Mouse (Mus musculus): ENCODE data around the gene Ptx4.

Gene Ptx4

DNA sequence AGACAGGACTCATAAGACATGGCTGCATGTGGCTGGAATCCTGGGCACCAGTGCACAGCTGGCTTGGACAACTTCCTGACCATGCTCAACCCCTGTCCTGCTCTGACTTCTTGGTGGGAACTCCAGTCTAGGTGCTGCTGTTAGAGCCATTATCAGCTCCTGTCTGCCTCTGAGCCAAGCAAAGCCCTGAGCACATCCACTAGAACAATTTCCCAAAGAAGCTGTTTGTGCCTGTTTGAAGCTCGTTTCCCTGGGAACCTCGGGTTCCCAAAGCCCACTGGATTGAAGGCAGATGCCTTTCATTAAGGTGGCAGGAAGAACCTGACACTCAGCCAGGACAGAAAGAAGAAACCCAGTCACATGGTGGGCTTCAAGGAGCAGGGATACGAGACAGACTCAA, at the start of gene Ptx4:
Gene Ptx4, plus strand, starts transcription at position 355 of the 400 bp plus-strand sequence.
- no peak for DNase-seq (ENCODE audit: low spot score)

DNA sequence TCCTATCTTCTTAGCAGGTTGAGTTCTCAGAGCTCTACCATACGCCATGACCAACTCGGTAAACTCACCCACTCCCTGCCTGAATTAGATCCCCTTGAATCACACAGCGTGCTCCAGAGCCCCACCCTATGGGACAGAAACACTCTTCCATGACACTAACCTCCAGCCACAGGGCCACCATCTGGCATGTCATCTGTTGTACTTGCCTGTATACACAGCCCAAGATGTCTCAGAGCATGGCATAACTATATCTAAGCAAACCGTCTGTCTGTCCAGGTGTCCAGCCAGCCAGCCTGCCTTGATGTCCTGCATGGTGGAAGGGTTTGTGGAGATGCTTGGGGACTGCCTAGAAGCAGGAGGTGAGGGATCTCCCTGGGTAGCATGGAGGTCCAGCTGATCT, 43.7 kb upstream of the Ptx4 start:
- DNase-seq (ENCODE audit: low spot score): no peak

GRCm38 (mm10) chr17:25077771-25078372, 42.7 kb upstream of the Ptx4 start:
- DNase-seq (ENCODE audit: low spot score): no peak

DNA sequence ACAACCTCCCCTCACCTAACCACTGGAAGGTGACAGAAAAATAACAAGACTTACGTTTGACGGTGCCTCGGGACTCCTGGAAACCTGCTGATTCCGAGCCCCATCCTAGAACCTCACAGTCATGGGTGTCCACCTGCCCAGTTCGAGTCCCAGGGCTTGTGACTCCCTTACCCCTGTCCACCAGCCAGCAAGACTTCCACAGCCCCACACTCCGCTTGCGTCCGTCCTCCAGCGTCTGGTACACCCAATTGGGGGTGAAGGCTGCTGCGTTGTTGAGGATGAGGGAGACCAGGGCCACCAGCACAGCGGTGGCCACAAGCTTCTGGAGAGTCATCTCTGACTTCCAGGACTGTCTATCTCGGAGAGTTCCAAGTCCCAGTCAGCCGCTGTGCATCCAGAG, 40.4 kb upstream of the Ptx4 start:
- no peak for DNase-seq (ENCODE audit: low spot score)

DNA sequence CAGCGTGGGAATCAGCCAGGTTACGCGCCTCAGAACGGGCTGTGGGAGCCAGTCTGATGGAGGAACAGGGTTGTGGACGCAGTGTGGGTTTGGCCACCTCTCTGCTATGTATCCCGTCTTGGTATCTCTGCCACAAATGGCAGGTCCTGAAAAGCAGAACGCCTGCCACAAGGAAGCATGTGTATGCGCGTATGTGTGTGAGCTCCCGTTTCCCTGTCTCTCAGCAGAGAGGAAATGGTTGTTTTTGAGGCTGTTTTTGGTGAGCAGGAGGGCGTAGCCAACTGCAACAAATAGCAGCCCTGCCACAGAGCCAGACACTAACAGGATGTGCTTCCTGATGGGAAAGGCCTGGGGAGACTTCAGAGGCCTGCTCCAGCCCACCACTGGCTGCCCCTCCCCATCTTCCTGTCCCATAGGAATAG, 39.6 kb upstream of the Ptx4 start:
- no peak for DNase-seq (ENCODE audit: low spot score)

DNA sequence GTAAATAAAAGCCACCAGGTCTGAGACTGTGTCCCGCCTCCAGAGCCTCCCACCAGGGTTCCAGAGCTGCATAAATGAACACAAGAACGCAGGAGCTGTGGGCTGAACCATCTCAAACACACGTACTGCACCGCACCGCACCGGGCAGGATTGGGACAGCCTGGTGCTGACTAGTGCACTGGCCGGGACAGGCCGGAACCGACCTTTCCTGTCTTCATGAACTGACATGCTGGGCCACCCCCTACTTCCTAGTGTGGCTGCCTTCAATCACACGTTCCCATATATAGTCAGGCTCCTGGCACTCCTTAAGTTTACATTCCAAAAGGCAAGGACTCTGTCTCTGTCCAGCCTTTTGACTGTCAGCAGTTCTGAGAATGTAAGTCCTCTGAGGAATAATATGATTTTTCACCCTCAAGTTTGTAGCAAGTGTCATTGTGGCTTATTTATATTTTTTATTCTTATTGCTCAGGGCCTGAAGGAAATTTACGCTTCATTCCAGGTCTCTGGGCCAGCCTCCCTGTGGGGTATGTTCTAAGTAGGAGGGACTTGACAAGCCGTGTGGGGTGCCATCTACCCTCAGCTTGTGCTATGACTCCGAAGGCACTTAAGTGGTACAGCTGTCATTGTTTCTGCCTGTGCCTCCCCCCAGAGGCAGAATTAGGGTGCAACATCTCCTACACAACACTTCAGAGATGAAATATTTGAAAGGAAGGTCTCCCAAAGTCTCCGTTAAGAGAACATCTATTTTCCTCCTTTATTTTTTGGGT, 38.3 kb upstream of the Ptx4 start:
- DNase-seq (ENCODE audit: low spot score): no peak

DNA sequence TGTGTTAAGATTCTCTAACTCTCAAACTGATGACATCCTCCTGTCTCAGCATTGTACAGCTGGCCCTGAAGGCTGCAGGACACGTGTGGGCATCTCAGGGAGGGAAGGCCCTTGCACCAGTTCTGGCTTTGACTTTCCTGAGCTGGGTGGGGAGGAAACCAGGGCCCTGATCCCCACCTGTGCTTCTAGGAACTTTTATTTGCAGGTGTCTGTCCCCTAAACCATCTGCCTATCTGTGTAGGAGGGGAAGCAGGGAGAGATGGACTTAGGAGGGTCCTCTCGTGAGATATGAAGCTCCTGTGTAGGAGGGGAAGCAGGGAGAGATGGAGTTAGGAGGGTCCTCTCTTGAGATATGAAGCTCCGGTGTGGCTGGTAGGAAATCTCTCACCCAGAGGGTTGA, 37.7 kb upstream of the Ptx4 start:
- no peak for DNase-seq (ENCODE audit: low spot score)

GRCm38 (mm10) chr17:25083444-25083931, 37.1 kb upstream of the Ptx4 start, which contains the start of gene Tmem204:
Gene Tmem204 (minus strand): TSS chr17:25083591.
- DNase-seq (ENCODE audit: low spot score): peak; percentile 60

- DNase-seq (ENCODE audit: low spot score): no peak
These were observed 35.6 kb upstream of the Ptx4 start for GRCm38 (mm10) chr17:25084835-25085385.

DNA sequence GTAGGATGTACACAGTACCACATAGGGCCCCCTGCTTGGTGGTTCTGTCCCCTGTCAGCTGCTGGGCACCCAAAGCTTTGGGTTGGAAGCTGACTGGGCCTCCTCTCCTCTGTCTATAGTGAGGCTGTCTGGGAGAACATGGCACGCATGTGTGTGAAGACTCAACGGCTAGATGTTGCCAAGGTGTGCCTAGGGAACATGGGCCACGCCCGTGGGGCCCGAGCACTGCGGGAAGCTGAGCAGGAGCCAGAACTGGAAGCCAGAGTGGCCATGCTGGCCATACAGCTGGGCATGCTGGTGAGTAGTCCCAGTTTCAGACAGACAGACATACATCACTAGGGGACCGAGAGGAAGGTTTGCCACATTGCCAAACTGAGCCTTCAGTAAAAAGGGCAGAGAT, 33.8 kb upstream of the Ptx4 start:
- DNase-seq (ENCODE audit: low spot score): no peak

DNA sequence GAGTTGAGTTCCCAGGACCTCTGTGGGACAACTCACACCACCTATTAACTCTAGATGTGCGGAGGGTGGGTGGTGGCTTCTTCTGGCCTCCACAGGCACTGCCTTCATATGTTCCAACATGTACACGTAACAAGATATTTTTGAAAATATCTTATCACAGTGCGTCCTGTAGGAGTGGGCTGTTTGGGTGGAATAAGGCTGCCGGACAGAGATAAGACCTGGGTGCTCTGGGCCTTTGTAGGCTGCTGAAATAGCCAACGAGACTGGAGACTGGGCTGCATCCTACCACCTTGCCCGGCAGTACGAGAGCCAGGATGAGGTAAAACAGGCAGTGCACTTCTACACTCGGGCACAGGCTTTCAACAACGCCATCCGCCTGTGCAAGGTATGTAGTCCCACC, 31.4 kb upstream of the Ptx4 start:
- no peak for DNase-seq (ENCODE audit: low spot score)

- no peak for DNase-seq (ENCODE audit: low spot score)
These were observed 30.1 kb upstream of the Ptx4 start for GRCm38 (mm10) chr17:25090450-25090849.

DNA sequence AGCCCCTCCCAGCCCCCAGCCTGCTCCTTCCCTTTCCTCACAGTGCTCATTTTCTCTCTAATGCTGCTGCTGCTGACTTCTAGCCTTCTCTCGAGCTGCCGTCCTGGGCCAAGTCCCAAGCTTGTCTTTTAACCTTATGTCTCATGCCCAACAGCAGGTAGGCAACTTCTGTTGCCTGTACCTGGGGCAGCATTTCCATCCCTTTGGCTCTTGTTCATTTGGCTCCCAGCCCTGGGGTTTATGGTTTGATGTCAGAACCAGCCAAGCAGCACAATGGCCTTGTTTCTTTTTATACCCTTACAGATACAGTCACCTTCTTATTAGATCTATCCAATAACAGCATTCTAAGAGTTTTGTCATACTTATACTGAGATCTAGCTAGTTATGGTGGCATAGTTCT, 24.3 kb upstream of the Ptx4 start:
- no peak for DNase-seq (ENCODE audit: low spot score)

DNA sequence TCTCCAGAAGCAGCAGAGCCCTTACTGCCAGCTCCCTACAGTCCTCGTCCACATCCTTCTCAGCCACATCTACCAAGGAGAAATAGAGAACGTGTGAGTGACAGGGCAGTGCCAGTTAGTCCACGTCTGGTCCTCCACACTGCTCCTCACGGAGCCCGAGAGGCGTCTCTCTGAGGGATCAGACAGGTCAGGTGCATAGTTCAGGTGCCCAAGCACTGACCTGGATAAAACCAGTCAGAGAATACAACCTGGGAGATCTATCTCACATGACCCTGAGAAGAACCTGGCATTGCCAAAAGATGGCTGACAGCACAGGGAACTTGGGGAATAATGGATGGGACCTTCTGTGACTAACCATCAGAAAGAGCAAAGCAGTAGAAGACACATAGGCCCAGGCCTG, 20.5 kb upstream of the Ptx4 start:
- no peak for DNase-seq (ENCODE audit: low spot score)

DNA sequence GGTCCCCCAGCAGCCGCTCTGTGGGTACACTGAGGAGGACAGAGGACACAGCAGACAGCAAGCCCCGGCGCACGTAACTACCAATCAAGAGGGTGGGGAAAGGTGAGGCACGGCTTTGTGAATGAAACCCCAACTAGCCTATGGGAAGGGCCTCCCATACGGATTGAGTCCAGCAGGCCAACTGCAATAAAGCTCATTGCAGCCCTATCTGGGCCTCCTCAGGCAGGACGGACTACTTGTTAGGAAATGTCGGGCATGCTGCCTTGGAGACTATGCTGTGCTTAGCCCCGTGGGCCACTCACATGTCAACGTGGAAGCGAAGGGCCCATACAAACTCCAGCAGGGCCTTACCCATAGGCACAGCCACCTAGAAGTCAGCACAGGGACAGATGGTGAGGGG, 19.2 kb upstream of the Ptx4 start:
- DNase-seq (ENCODE audit: low spot score): no peak

GRCm38 (mm10) chr17:25107786-25108185, 12.8 kb upstream of the Ptx4 start:
- DNase-seq (ENCODE audit: low spot score): no peak

DNA sequence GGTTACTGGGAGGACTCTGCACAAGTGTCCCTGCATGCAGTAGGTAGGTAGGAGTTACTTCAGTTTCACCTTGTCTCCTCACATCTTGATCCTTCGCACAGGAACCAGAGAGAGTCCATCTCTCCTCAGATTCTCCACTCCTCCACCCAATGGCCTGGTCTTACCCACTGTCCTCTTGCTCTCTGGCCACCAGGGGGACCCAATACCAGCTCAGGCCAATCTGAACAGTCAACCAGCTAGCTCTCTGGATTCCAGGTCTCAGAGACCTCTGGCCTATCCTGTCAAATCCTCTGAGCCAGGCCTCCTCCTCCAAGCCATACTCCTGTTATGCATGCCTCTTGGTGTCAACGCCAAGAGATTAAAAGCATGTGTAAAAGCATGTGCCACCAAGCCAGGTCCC, 11.0 kb upstream of the Ptx4 start:
- DNase-seq (ENCODE audit: low spot score): peak; percentile 25

DNA sequence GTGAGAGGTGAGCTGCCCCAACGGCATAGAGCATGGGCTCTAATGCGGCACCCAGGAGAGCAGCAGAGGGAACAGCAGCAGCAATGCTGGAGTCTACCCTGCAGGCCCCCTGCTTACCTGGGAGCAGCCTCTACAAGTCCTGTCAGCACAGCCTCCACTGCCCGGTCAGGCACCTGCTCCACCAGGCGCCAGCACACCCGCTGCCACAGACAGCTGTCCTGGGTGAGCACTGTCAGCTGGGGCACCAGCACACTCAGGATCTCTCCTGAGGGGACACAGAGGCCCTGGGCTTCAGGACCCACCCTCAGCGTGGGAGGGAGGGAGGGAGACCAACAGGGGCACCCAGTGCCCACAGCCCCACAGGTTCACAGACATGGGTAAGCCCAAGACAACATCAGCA, 10.0 kb upstream of the Ptx4 start:
- DNase-seq (ENCODE audit: low spot score): no peak

DNA sequence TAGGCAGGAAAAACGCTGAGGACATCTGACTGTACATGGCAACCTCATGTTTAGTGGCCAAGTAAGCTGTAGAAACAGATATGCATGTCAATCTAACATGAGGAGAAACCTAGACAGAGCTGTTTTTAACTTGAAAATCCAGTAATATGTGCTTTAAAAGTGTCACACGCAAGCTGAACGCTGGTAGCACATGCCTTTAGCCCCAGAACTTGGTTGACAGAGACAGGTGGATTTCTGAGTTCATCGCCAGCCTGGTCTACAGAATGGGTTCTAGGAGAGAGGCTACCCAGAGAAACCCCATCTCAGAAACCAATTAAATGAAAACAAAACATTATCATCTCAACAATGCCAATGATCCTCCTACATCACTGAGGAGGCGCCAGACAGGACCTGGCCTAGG, 9.3 kb upstream of the Ptx4 start:
- DNase-seq (ENCODE audit: low spot score): no peak

- no peak for DNase-seq (ENCODE audit: low spot score)
These were observed 8.7 kb upstream of the Ptx4 start for GRCm38 (mm10) chr17:25111739-25112422.

DNA sequence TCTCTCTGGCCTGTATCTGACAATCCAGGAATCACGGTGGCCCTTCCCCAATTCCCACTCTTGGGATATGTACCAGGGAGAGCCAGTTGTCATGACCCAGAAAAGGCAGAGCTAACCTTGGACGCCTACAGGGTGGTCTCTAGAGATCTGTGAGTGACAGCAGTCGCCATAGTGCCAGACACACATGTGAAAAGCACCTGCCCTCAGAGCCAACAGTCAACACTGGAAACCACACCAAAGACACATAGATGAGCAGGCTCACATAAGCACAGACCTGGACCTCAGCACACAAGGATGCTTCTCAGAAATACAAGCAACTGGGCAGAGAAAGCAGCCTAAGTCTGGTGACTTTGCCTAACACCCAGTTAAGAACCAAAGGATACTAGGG, 8.1 kb upstream of the Ptx4 start:
- DNase-seq (ENCODE audit: low spot score): no peak

GRCm38 (mm10) chr17:25114908-25115645, 5.5 kb upstream of the Ptx4 start:
- no peak for DNase-seq (ENCODE audit: low spot score)

All from ovary, postnatal 14 days (tissue).